Mouse (Mus musculus) CH12F3 (cell line): ENCODE measurements around the gene Garnl3.

Experiments
- in situ Hi-C: fragments of 300-500 bp; cut with MboI; formaldehyde crosslinking; loops from 2 replicates; pipeline ENCODE4 v1.14.3; 2020; ENCODE audit warnings: low sequenced_read_pairs

Gene Garnl3

DNA sequence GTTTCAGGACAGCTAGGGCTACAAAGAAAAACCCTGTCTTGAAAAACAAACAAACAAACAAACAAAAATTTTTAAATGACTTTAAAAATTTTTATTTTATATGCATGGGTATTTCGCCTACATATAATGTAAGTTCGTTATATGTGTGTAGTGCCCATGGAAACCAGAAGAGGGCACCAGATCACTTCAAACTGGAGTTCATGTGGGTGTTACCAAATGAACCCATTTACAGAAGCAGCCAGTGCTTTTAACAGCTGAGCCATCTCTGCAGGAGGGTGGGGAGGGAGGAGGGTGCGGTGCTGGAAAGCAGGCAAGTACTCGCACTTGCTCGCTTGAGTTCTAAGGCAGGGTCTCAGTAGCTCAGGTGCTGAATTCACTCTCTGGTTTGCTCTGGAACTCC is 192.0 kb downstream of the Garnl3 start:
- in situ Hi-C loops: no loop called here

GRCm38 (mm10) chr2:32938741-32939140 is 192.7 kb downstream of the Garnl3 start:
- in situ Hi-C loops: no loop called here
